10 mouse cellular contexts compared by ENCODE assay signal in genomic region chr9:100439481-100439880, GRCm38 (mm10). TPM values are rescaled to one million over a fixed set of nuclear protein-coding genes. Genes with fewer than 3 reads are reported as not detected.
DNase-seq lines count a peak whose midpoint lies in the region; ATAC-seq and TF ChIP-seq lines count a peak whose summit lies in the region.
"Had no signal": no experiment of that assay in that cellular context is flagged by ENCODE, and none has a peak within 500 bp of the region (broad histone marks: within the 10 kb centered on the region; RNA-seq: fewer than 3 reads in every experiment).

No protein-coding gene starts in this region.

- ATAC-seq in hindbrain, postnatal 0 days, result peak; percentile 84
- ATAC-seq in midbrain, embryonic 13.5 days, result peak; percentile 92
- ATAC-seq: Patski had no signal

- peak overlapping the region; percentile 65; the same call in 1 of the 2 replicates for H3K27ac ChIP-seq in forebrain, embryonic 10.5 days
- H3K27ac ChIP-seq in hindbrain, postnatal 0 days, result peak overlapping the region; percentile 65
- H3K27ac ChIP-seq in midbrain, embryonic 13.5 days, result peak overlapping the region; percentile 78
- H3K27ac ChIP-seq: liver, embryonic 15.5 days had no signal

- 84% methylated on average over 8 of the region's 8 CpGs for WGBS in forebrain, embryonic 10.5 days
- 28% methylated on average over 8 of the region's 8 CpGs for WGBS in hindbrain, postnatal 0 days
- 14% methylated on average over 8 of the region's 8 CpGs for WGBS in midbrain, embryonic 13.5 days

- H3K36me3 ChIP-seq in forebrain, embryonic 10.5 days (replicated peaks), result no peaks in the 10 kb centered on the region
- no peaks in the 10 kb centered on the region for H3K36me3 ChIP-seq in hindbrain, postnatal 0 days (ENCODE audit: insufficient read depth, low read length)
- no peaks in the 10 kb centered on the region for H3K36me3 ChIP-seq in midbrain, embryonic 13.5 days
- H3K36me3 ChIP-seq: liver, embryonic 15.5 days had no signal

- peak overlapping the region; percentile 37 for H3K4me2 ChIP-seq in hindbrain, postnatal 0 days (ENCODE audit: low read depth, low read length)
- peak overlapping the region; percentile 33; the same call in 1 of the 2 replicates for H3K4me2 ChIP-seq in midbrain, embryonic 13.5 days (replicated peaks)
- H3K4me2 ChIP-seq: liver, embryonic 15.5 days had no signal

- peak overlapping the region; percentile 35; the same call in 1 of the 2 replicates for H3K9ac ChIP-seq in hindbrain, postnatal 0 days (replicated peaks; ENCODE audit: low read length)
- no peak overlapping the region for H3K9ac ChIP-seq in midbrain, embryonic 13.5 days (replicated peaks)
- H3K9ac ChIP-seq: liver, embryonic 15.5 days had no signal

- H3K27me3 ChIP-seq in forebrain, embryonic 10.5 days (ENCODE audit: poor library complexity, severe bottlenecking), result no peaks in the 10 kb centered on the region
- H3K27me3 ChIP-seq in hindbrain, postnatal 0 days (ENCODE audit: insufficient read depth, low read length), result no peaks in the 10 kb centered on the region
- H3K27me3 ChIP-seq in midbrain, embryonic 13.5 days, result no peaks in the 10 kb centered on the region; the same call in 1 of the 2 replicates
- H3K27me3 ChIP-seq: liver, embryonic 15.5 days; Patski had no signal

- H3K9me3 ChIP-seq in forebrain, embryonic 10.5 days, result no peaks in the 10 kb centered on the region
- no peaks in the 10 kb centered on the region for H3K9me3 ChIP-seq in hindbrain, postnatal 0 days (ENCODE audit: low read length)
- H3K9me3 ChIP-seq in midbrain, embryonic 13.5 days, result no peaks in the 10 kb centered on the region
- H3K9me3 ChIP-seq: liver, embryonic 15.5 days had no signal

- TF ChIP-seq CTCF in hindbrain, postnatal 0 days (IDR thresholded peaks at IDR 0.05; ENCODE audit: low read depth), result no peak

- H3K4me1 ChIP-seq in forebrain, embryonic 10.5 days, result peaks cover 20% of the 10 kb centered on the region
- H3K4me1 ChIP-seq in hindbrain, postnatal 0 days (ENCODE audit: insufficient read depth, low read length), result peaks cover 9% of the 10 kb centered on the region; the same call in 1 of the 2 replicates
- H3K4me1 ChIP-seq in midbrain, embryonic 13.5 days (replicated peaks), result peaks cover 22% of the 10 kb centered on the region
- H3K4me1 ChIP-seq: liver, embryonic 15.5 days had no signal

- H3K4me3 ChIP-seq in forebrain, embryonic 10.5 days, result no peak overlapping the region
- H3K4me3 ChIP-seq in hindbrain, postnatal 0 days (ENCODE audit: low read length), result no peak overlapping the region
- H3K4me3 ChIP-seq in midbrain, embryonic 13.5 days (replicated peaks), result no peak overlapping the region
- H3K4me3 ChIP-seq: liver, embryonic 15.5 days had no signal

- peak; percentile 30 for DNase-seq in adrenal gland, adult 8-10 months
- no peak for DNase-seq in adrenal gland, postnatal 25 days
- DNase-seq in forebrain, embryonic 10.5 days (ENCODE audit: extremely low spot score, low spot score), result no peak
- peak; percentile 67 for DNase-seq in hindbrain, postnatal 0 days (ENCODE audit: low spot score)
- no peak for DNase-seq in urinary bladder, postnatal 25 days (ENCODE audit: low spot score)
- DNase-seq in layer of hippocampus, postnatal 14 days (ENCODE audit: low spot score in 2 of 2), result no peak
- DNase-seq in gastrocnemius, postnatal 10 days, result no peak

RNA-seq across cellular contexts. Expression of gene Il20rb, which starts 47.1 kb away (rescaled TPM):
- total RNA-seq in adrenal gland, adult 8-10 months (2022), result 1 to 10 TPM in 3 of 4 experiments, under 1 TPM in 1; 0.87 to 1.4 (median 1.0) TPM
- 1.2 and 1.5 TPM in 2 replicates for total RNA-seq in adrenal gland, postnatal 25 days (2021)
- polyA plus RNA-seq in forebrain, embryonic 10.5 days (2016; fragmentation: Nextera tagmentation; extraction: Ambion mirVana), result 1.6 and 1.8 TPM in 2 replicates
- total RNA-seq in hindbrain, postnatal 0 days (2014; rRNA removed), result 2.1 and 2.4 TPM in 2 replicates
- 2.3 and 2.7 TPM in 2 replicates for polyA plus RNA-seq in hindbrain, postnatal 0 days (2015; fragmentation: Nextera tagmentation; extraction: Ambion mirVana)
- polyA plus RNA-seq in midbrain, embryonic 13.5 days (2015; fragmentation: Nextera tagmentation; extraction: Ambion mirVana), result 0.70 and 0.86 TPM in 2 replicates
- total RNA-seq in layer of hippocampus, postnatal 14 days (2021), result 1 to 10 TPM; 1.3 to 1.5 TPM
- 1 to 10 TPM; 2.9 to 3.9 TPM for total RNA-seq in gastrocnemius, postnatal 10 days (2021)

Comparison
In these comparisons a context has a peak if more than half of its experiments do, and no peak if none do; other contexts are left out.
1. DNase-seq: peak in adrenal gland, adult 8-10 months (single experiment) and hindbrain, postnatal 0 days (single experiment); none in adrenal gland, postnatal 25 days (single experiment), forebrain, embryonic 10.5 days (single experiment), urinary bladder, postnatal 25 days (single experiment), layer of hippocampus, postnatal 14 days (0 of 2) and gastrocnemius, postnatal 10 days (single experiment).
2. Peak in every context shown above with its lines, with median percentiles within 50 percentile points of each other: H3K27ac ChIP-seq.